Mouse (Mus musculus) induced T-regulatory cell, adult 2 months (primary cell): ENCODE measurements around the gene Doc2a.
"Not testable (repeated sequence)": the region's sequence is repeated elsewhere in the genome, so short reads cannot be mapped to it uniquely, and the experiment has no call there.

ENCODE experiments used
- DNase-seq: peaks from one replicate; pipeline ENCODE4 v3.0.0-alpha.2; 2012; ENCODE audit warnings: low read depth

The Doc2a gene

GRCm38 (mm10) chr7:126868003-126868402 is 20.8 kb downstream of the Doc2a start:
- no peak for DNase-seq

GRCm38 (mm10) chr7:126869780-126870519 is 22.7 kb downstream of the Doc2a start:
- DNase-seq = no peak

- no peak for DNase-seq
These were observed 23.3 kb downstream of the Doc2a start for GRCm38 (mm10) chr7:126870520-126870891.

DNA sequence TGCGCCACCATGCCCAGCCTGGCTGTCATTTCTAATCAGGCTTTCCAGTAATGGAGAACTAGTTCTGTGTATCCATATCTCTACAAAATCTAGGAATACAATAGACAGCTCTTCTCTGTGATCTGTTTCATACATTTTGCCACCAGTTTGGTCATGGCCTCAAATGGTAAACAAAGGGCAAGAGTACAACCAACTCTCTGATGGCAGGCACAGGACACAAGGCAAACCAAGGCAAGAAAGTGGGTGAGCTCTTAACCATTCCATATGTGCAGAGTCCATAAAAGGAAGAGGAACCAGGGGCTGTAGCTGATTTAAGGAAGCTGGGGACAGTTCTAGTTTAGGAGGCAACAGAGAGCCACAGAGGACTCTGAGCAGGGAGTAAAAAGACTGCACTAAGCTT is 30.0 kb downstream of the Doc2a start:
- no peak for DNase-seq

- no peak for DNase-seq
These were observed 33.8 kb downstream of the Doc2a start for GRCm38 (mm10) chr7:126881040-126881439.

- DNase-seq = peak; percentile 44
These were observed 36.5 kb downstream of the Doc2a start for GRCm38 (mm10) chr7:126883731-126884181.

DNA sequence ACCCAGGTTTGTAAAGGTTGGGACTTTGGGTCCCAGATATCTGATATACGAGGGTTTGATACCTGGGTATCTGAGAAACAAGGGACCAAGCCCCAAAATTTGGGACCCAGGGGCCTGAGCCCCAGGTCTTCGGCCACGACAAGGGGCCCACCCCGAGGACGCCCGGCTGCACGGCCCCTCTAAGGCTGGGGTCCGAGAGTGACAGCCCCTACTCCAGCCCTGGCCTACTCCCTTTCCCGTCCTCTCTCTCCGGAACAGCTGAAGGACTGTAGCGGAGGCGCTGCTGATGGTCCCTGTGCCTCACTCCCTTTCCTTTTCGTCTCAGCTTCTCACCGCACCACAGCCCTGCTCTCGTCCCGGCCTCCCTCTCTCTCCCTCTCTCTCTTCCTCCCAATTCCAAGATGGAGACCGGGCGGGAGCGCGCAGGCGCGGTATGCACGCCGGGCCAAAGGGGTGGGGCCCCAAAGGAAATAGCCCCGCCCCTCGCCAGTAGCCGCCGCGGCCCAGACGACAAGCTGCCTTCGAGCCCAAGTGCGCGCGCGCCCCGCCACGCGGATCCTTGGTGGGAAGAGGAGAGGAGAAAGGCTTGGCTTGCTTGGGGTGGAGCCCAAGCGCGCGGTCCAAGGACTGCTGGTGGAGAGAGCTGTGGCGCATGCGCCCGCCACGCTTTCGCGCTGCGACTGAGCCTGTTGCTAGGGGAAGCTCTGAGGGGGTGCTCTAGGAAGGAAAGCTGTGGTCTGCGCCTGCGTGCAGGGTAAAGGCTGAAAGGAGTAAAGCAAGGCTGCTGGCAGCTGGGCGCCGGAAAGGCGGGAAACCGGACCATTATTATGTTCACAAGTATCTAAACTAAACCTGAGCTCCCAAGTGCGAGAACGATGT is 37.3 kb downstream of the Doc2a start, which contains the start of gene Taok2:
Taok2 (minus strand) TSS at position 418 of the 879 bp plus-strand sequence.
- DNase-seq = peak; percentile 96

DNA sequence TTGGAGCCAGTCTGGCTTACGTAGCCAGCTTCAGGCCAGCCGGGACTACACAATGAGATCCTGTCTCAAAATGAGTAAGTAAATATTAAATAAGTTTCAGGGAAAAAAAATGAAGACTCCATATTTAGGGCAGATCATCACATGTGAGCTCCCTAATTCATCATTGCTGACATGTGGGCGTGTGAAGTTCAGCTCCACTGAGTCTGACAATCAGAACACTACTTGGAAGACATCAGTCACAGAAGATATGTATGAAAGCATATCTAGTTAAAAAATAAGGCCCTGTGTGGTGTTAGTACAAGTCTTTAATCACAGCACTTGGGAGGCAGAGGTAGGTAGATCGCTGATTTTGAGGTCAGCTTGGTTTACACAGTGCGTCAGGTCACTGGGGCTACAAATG is 40.1 kb downstream of the Doc2a start:
- no peak for DNase-seq

GRCm38 (mm10) chr7:126888852-126889251 is 41.6 kb downstream of the Doc2a start:
- DNase-seq = peak; percentile 22

- DNase-seq = no peak
These were observed 49.7 kb downstream of the Doc2a start for GRCm38 (mm10) chr7:126896912-126897311.

GRCm38 (mm10) chr7:126897390-126898101 is 50.3 kb downstream of the Doc2a start:
- peak; percentile 65 for DNase-seq

DNA sequence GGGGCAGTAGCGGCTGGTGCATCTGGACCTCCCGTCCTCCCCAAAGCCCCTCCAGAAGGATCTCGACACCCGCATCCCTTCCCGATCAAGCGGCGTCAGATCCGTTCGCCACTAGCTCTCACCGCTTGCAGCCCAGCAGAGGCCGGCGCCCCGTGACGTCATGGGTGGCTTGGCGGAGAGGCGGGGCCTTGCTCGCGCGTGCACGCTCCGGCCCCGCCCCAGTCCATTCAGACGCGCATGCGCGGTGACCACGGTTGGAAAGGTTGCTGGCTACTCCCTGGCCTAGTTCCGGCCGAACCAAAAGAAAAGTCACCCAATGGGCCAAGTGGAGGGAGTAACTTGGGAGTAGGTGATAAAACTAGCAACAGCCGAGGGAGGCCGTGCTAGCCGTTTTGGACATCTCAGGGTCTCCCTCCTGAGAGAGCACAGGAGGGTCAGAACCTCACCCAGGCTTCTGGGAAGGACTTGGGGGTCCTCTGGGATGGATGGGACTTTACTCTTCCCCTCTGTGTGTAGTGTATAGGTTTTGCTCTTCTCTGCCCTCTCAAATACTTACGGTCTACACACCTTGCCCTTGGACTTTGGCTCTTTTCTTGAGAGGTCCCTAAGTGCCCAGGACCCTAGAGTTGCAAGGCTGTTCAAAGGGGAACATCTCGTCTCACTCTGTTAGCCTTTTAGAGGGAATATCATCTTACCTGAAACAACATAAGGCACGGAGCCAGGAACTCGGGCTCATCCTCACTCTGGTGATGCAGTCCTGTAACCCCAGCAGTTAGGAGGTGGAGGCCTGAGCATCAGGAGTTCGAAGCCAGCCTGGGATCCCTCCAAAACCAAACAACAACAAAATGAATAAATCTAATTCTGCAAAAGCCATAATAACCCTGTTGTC is 51.1 kb downstream of the Doc2a start:
- peak; percentile 95 for DNase-seq

DNA sequence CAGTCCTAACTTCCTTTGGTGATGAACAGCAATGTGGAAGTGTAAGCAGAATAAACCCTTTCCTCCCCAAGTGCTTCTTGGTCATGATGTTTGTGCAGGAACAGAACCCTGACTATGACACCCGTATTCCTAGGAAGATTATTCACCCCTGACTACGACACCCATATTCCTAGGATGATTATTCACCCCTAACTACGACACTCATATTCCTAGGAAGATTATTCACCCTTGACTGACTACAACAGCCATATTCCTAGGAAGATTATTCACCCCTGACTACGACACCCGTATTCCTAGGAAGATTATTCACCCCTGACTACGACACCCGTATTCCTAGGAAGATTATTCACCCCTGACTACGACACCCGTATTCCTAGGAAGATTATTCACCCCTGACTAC is 52.6 kb downstream of the Doc2a start:
- DNase-seq = not testable (repeated sequence)
